Mouse (Mus musculus) C2C12 (cell line): ENCODE measurements around the gene Plekhg5.

Experiments
- CTCF ChIP-seq: IDR thresholded peaks from one replicate; pipeline ENCODE4 v1.5.1; 2011; ENCODE audit not compliant: control insufficient read depth, insufficient read depth, insufficient read length
- MYOG ChIP-seq: IDR thresholded peaks from one replicate; pipeline ENCODE4 v1.6.1; 2011; ENCODE audit not compliant: control insufficient read depth, insufficient read length; ENCODE audit errors: extremely low read depth

DNA sequence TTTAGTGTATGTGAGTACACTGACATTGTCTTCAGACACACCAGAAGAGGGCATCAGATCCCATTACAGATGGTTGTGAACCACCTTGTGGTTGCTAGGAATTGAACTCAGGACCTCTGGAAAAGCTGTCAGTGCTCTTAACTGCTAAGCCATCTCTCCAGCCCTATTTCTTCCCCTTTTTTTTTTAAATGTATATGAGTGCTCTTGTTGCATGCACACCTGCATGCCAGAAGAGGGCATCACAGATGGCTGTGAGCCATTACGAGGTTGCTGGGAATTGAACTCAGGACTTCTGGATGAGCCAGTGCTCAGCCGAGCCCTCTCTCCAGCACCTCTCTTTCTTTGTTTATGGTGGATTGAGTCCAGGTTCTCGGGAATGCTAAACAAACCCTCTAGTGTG is 37.2 kb downstream of the Plekhg5 start:
- TF ChIP-seq CTCF (no peak), MYOG (no peak)
